Mouse (Mus musculus) heart, embryonic 12.5 days (tissue): ENCODE results near the gene Gdpd1. TPM values are rescaled to one million over a fixed set of nuclear protein-coding genes. Genes with fewer than 3 reads are reported as not detected.

Experiments used
- ATAC-seq: fragments of 200-750 bp; cut with Nextera tagmentation; 2 replicates; pipeline ENCODE4 v1.8.0; 2017; ENCODE audit warnings: moderate TSS enrichment, moderate library complexity; ENCODE audit not compliant: insufficient number of reproducible peaks, low FRiP score
- H3K27ac ChIP-seq: fragments of 300-500 bp; sonication (generic); 2 replicates; pipeline ENCODE4 v1.5.1; 2016; ENCODE audit warnings: mild to moderate bottlenecking, moderate library complexity; ENCODE audit not compliant: poor library complexity, severe bottlenecking
- H3K27me3 ChIP-seq: fragments of 300-500 bp; sonication (generic); replicated peaks from 2 replicates; pipeline ENCODE4 v1.6.1; 2016; ENCODE audit warnings: mild to moderate bottlenecking, moderate library complexity
- H3K36me3 ChIP-seq: fragments of 300-500 bp; sonication (generic); 2 replicates; pipeline ENCODE4 v1.6.1; 2016; ENCODE audit warnings: mild to moderate bottlenecking, moderate library complexity
- H3K4me1 ChIP-seq: fragments of 300-500 bp; sonication (generic); replicated peaks from 2 replicates; pipeline ENCODE4 v1.6.1; 2016; ENCODE audit warnings: mild to moderate bottlenecking
- H3K4me2 ChIP-seq: fragments of 300-500 bp; sonication (generic); 2 replicates; pipeline ENCODE4 v1.6.1; 2016; ENCODE audit warnings: mild to moderate bottlenecking, moderate library complexity
- H3K4me3 ChIP-seq: fragments of 300-500 bp; sonication (generic); 2 replicates; pipeline ENCODE4 v1.5.1; 2016; ENCODE audit warnings: mild to moderate bottlenecking
- H3K9ac ChIP-seq: fragments of 300-500 bp; sonication (generic); 2 replicates; pipeline ENCODE4 v1.6.1; 2016; ENCODE audit warnings: mild to moderate bottlenecking, moderate library complexity
- H3K9me3 ChIP-seq: fragments of 300-500 bp; sonication (generic); replicated peaks from 2 replicates; pipeline ENCODE4 v1.6.1; 2016; ENCODE audit warnings: mild to moderate bottlenecking, moderate library complexity
- WGBS: fragments of 180-500 bp; shearing (Covaris S2); methylation state at CpG from one replicate; pipeline ENCODE4 v1.1.7; 2016; 5-methylcytosine and 5-hydroxymethylcytosine counted together
- microRNA counts: library from miRNA; unstranded; fragments of <30 nt; microRNA quantifications from one replicate; lab custom pipeline; 2017
- microRNA-seq: library from miRNA; unstranded; fragments of <30 nt; microRNA quantifications from one replicate; pipeline ENCODE4, GENCODE M21; 2017
- polyA plus RNA-seq: library from polyadenylated mRNA; unstranded; fragments of >200 nt; fragmentation: Nextera tagmentation; extraction: Ambion mirVana; gene quantifications from 2 replicates; pipeline ENCODE4 v1.2.1, GENCODE M21; 2016

The Gdpd1 gene
- polyA plus RNA-seq, 1 experiment from 2014 or later, result 26.9 TPM

DNA sequence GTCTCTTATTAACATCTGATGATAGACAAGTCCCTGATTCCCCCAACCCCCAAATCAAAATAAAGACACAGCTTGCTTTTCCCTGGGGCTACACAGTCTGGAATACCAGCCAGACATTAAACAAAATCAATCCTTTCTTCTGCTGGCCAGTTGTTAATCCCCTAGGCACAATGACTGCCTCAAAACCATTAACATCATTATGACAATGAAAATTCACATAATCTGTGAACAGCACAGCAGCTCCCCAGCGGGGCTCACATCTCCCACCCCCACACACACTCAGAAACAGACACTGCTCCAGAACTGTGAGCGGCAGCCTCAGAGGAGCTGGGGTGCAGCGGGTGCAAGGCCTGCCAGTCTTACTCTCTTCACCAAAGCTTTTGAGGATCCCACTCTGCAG lies 83.6 kb downstream of the Gdpd1 start:
- Histone ChIP-seq H3K27ac (peak overlapping the region; percentile 35), H3K4me3 (no peak overlapping the region), H3K4me1 (peaks cover 64% of the 10 kb centered on the region), H3K4me2 (peak overlapping the region; percentile 31), H3K36me3 (peaks cover 5% of the 10 kb centered on the region; the same call in 1 of the 2 replicates), H3K9ac (peak overlapping the region; percentile 59), H3K9me3 (no peaks in the 10 kb centered on the region), H3K27me3 (no peaks in the 10 kb centered on the region)
- WGBS, result 71% methylated on average over 3 of the region's 3 CpGs
- no peak for ATAC-seq

DNA sequence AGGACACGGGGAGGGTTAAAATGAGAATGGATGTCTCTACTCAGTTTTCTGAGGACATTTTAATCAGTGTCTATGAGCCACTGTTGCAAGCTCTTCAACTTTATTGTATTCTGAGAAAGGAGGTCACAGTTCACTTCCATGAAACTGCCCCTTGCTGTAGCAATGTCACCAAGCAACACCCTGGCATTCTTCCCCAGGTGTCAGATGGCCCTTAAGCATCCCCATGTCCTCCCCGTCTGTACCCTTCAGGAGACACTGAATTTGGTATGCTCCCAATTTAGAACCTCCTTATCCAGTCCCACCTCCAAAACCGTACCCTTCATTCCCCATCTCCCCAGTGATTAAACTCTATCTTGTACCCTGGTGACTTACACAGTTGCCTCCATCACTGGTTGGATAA lies 88.9 kb downstream of the Gdpd1 start:
- ATAC-seq, result no peak
- Histone ChIP-seq H3K9ac (no peak overlapping the region), H3K27ac (no peak overlapping the region), H3K27me3 (no peaks in the 10 kb centered on the region), H3K4me2 (no peak overlapping the region), H3K9me3 (no peaks in the 10 kb centered on the region), H3K4me1 (peaks cover 75% of the 10 kb centered on the region), H3K4me3 (no peak overlapping the region), H3K36me3 (peaks cover 4% of the 10 kb centered on the region; the same call in 1 of the 2 replicates)
- WGBS, result 51% methylated on average over 3 of the region's 3 CpGs

MicroRNAs encoded within 50 kb of the gene (microRNA counts, 519-probe panel; counts per million panel counts)
- 6,855 counts per million, percentile 85 among the panel's probes with 10 or more counts for microRNA mmu-miR-301a (lab: Ali Mortazavi, UCI)

Small RNAs within 50 kb of the gene (microRNA-seq; reads per million reads assigned to microRNA genes)
- 1,769 reads per million, percentile 82 among the genes with 10 or more reads in this experiment for gene Mir301

Other genes with a start within 250 kb of the Gdpd1 start
- 24.0 and 25.8 TPM in 2 replicates for gene Ypel2, start 80.4 kb downstream of the Gdpd1 start, polyA plus RNA-seq
- 16.6 and 17.7 TPM in 2 replicates for gene Smg8, start 12.7 kb upstream of the Gdpd1 start, polyA plus RNA-seq
- 8.2 and 9.1 TPM in 2 replicates for gene Prr11, start 34.6 kb upstream of the Gdpd1 start, polyA plus RNA-seq
- gene Ska2, start 35.2 kb upstream of the Gdpd1 start, polyA plus RNA-seq, result 75.0 and 81.4 TPM in 2 replicates
- gene Trim37, start 53.0 kb upstream of the Gdpd1 start, polyA plus RNA-seq, result 24.5 and 28.2 TPM in 2 replicates